Mouse (Mus musculus) stomach, postnatal 0 days (tissue): ENCODE data around the gene Uck2.

Experiments used
- CTCF ChIP-seq: IDR thresholded peaks from 2 replicates; pipeline ENCODE4 v1.5.1; 2016; ENCODE audit warnings: antibody characterized with exemption, low read depth, mild to moderate bottlenecking, moderate library complexity
- EP300 ChIP-seq: optimal IDR thresholded peaks from 2 replicates; pipeline ENCODE3; 2016; ENCODE audit warnings: antibody characterized with exemption

GRCm38 (mm10) chr1:167295679-167296402 is 10.7 kb upstream of the Uck2 start:
- TF ChIP-seq CTCF (no peak), EP300 (no peak)
